Mouse (Mus musculus): ENCODE data around the gene Gm8906. TPM values are rescaled to one million over a fixed set of nuclear protein-coding genes. Genes with fewer than 3 reads are reported as not detected.
"Not testable (repeated sequence)": the region's sequence is repeated elsewhere in the genome, so short reads cannot be mapped to it uniquely, and the experiment has no call there.

Gene Gm8906
- not detected in 2 replicates for polyA plus RNA-seq (2012; rRNA removed)

DNA sequence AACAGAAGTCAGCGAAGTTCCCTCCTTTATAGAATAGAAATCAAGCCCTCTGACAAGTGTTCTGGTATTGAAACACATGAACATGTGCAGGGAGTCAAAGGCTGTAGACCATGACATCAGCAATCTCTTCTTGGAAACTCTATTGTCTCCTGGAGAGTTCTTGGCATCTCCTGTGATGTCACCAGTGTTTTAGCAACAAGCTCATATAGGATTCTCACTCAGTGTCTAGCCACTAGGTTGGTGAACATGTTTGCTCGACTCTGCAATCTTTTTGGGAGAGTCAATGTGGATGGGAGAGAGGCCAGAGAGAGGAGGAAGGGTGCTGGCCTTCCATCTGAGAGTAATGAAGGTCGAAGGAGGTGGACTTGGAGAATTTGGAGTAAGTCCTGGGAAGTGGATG lies at the start of gene Gm8906:
Gene Gm8906 (plus strand): TSS at position 301 of the 400 bp plus-strand sequence.
- not testable (repeated sequence) for H3K27me3 ChIP-seq (ENCODE audit: control insufficient read depth, insufficient read depth, low read length); H3K36me3 ChIP-seq (ENCODE audit: control insufficient read depth, insufficient read depth, low read length); H3K27ac ChIP-seq (ENCODE audit: insufficient read depth, low read depth, low read length); H3K4me3 ChIP-seq (ENCODE audit: low read depth, low read length); H3K4me1 ChIP-seq (ENCODE audit: control insufficient read depth, insufficient read depth, insufficient read length, low read length)
- WGBS = 39% methylated on average over 2 of the region's 3 CpGs

Other genes starting within 250 kb of the Gm8906 start
- 0.18 and 0.60 TPM in 2 replicates for gene Gm8890, start 246.7 kb upstream of the Gm8906 start, polyA plus RNA-seq (2012; rRNA removed)
- gene Speer1, start 161.2 kb upstream of the Gm8906 start, polyA plus RNA-seq (2012; rRNA removed) = 0.14 TPM in 1 of 2 replicates, not detected in the other
- gene Gm8897, start 86.3 kb upstream of the Gm8906 start, polyA plus RNA-seq (2012; rRNA removed) = not detected in 2 replicates
- 0.27 TPM in 1 of 2 replicates, not detected in the other for gene Gm6460, start 92.2 kb downstream of the Gm8906 start, polyA plus RNA-seq (2012; rRNA removed)
- 0.09 and 0.24 TPM in 2 replicates for gene Gm8922, start 179.3 kb downstream of the Gm8906 start, polyA plus RNA-seq (2012; rRNA removed)